Mouse (Mus musculus) hindlimb bud, embryonic 11.5 days (tissue): ENCODE measurements around the gene Atp8a2.

ENCODE experiments used
- DNase-seq: peaks from one replicate; pipeline ENCODE4 v3.0.0-alpha.2; 2012; ENCODE audit warnings: low read depth, low spot score; ENCODE audit errors: extremely low spot score

Gene Atp8a2

GRCm38 (mm10) chr14:60163367-60163766 lies 33.6 kb downstream of the Atp8a2 start:
- no peak for DNase-seq

GRCm38 (mm10) chr14:60152373-60152772 lies 44.6 kb downstream of the Atp8a2 start:
- DNase-seq, result no peak

- no peak for DNase-seq
These were observed 48.1 kb downstream of the Atp8a2 start for GRCm38 (mm10) chr14:60148893-60149292.

DNA sequence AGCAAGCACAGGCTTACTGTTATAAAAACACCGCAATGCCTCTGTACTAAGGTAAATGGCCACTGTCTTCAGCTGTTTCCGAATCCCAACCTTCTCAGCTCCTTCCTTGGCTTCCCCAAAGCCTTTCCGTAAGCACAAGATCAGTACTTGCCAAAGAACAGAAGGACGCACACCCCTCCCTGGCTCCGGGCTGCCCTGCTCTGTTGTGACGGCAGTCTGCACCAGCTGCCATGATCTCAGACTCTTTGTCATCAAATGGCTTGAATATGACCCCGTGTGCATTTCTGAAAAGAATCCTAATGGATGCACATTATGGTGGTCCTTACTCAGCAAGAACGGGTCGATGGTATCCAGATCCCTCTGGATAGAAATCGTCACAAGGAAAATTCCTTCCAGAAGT lies 53.7 kb downstream of the Atp8a2 start:
- DNase-seq, result no peak

DNA sequence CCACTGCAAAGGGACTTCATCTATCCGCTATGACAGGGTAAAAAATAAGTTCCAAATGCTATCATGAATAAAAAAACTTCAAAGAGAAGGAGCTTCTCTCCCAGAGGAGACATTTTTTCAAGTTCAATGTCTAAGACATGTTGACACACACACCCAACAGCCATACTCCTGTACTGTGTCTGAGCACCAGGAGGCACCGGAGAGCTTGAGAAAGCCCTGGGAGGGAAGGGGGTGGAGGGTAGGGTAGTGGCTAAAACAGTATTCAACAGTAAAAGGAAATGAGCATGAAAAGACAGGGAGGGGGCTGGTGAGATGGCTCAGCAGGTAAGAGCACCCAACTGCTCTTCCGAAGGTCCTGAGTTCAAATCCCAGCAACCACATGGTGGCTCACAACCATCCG lies 58.6 kb downstream of the Atp8a2 start:
- DNase-seq, result no peak

DNA sequence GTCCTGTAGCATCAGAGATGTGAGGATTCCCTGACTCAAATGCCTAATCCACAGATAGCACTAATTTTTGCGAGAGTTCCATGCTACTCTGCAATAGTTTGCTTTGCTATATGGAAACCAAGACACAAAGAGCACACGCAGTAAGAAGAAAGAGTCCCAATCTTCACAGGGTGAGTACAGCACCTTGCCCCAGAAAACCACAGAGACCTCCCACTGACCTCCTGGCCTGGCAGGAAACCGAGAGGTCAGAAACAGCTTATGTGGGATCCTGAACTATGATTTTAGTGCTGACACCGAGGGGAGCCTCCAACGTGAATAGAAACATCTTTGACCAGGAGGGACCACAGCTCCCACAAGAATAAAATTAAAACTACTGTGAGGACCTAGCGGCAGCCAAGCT lies 59.2 kb downstream of the Atp8a2 start:
- DNase-seq, result no peak

DNA sequence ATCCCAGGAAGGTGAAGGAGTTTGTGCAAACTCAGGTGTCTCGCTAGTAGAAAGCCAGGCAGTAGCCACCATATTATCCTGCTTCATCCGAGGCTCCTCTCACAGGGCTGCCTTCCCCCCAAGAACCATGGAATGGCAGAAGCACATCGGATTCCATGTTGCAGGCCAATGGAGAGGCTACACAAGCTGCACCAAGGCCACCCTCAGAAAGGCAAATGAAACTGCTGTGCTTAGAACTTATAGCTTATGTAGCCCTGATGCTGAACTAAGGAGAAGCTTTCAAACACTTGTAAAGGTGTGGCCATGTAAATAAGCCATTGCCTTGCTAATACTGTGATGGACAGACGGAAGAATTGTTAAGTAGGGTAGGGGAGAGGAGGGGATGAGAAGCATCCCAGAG lies 61.2 kb downstream of the Atp8a2 start:
- no peak for DNase-seq

DNA sequence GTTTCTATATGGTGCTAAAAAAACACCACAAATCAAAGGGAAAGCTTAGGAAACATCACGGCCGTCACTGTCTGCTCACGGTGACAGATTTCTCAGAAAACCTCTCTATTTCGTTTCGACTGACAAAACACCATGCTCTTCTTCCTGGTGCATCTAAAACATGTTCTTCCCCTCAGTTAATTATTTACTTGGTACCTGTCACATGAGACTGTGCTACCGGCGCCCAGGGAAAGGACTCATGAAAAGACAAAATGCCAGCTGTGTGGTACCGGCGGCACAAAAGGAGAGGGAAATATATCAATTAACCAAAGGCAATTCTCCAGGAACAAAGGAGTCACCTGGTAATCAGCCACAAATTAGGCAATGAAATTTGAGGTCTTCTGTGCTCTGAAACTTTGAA lies 62.3 kb downstream of the Atp8a2 start:
- DNase-seq, result no peak

GRCm38 (mm10) chr14:60131196-60131876 lies 65.6 kb downstream of the Atp8a2 start:
- no peak for DNase-seq

- no peak for DNase-seq
These were observed 67.4 kb downstream of the Atp8a2 start for GRCm38 (mm10) chr14:60129564-60129963.

DNA sequence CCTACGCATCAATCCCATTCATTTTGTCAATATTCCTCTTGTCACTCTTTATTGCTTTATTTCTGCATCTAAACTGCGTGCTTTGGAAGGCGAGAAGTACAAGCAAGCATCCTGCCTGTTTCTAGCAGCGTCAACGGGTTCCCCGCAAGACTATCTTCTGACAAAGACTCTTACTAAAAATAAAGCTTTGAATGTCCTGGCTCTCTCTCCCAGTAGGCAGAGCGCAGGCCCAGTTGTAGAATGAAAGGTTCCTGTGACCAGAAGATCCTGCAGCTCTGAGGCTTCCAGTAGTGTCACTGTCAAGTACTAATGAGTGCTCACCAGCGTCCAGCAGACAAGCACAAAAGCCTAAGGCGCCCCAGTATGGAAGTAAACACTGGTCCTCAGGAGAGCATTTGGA lies 71.8 kb downstream of the Atp8a2 start:
- DNase-seq, result no peak

GRCm38 (mm10) chr14:60121572-60121971 lies 75.4 kb downstream of the Atp8a2 start:
- no peak for DNase-seq

DNA sequence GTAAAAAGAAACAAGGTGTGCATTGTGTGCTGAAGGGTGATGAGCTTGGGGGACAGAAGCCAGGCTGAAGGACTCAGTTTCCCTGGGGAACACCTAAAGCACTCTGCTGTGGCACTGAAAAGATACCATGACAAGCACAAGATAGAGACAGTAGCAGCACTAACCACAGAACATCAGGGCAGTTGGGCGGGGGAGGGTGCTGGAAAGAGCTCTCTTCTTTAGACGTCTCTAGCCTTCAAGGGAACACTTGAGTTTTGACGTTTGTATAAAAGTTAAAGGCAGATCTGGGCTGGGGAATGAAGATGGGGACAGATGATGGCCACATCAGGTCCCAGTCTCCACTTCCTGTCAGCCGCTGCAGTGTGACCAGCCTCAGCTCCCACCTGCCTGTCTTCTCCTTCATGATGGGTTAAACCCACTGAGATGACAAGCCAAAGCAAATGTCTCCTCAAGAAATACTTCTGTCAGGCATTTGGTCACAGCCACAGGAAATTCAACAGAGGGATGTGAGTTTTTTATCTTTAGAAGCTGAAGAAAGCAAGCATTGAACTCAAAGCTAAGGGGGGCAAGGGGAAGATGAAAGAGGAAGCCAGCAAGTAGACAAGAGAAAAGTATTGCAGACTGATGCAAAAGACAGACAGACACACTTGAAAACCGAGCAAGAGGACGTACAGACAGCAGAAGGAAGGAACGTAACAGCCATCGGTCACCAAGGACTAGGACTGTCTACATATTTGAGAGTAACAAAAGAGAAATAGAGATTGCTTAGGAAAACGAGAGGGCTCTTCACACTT lies 79.0 kb downstream of the Atp8a2 start:
- no peak for DNase-seq

- DNase-seq, result no peak
These were observed 109.9 kb downstream of the Atp8a2 start for GRCm38 (mm10) chr14:60086808-60087725.

DNA sequence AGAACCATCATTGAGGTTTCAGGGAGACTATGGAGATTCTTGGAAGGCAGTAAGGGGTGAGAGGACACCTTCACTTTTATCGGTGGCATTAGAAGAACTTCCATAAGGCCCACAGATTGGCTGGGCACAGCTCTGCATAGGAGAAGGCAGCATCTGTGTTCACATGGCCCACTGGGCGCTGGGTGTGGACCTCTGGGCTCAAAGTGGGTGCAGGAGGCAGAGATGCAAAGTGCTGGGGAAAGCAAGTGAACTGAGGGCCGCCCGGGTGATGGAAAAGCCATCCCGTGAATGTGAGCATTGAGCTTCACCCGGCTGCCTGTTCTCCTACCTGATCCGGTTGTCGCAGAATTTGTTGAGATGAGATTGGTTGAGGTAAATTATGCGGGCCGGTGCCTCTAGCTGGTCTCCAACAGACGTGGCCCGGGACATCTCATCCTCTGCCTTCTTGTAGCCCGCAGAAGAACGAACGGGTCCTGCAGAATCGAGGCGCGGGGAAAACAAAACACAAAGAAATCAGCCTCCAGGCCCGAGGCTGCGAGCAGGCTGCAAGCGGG lies 110.6 kb downstream of the Atp8a2 start:
- DNase-seq, result no peak

- no peak for DNase-seq
These were observed 114.2 kb downstream of the Atp8a2 start for GRCm38 (mm10) chr14:60082771-60083170.

GRCm38 (mm10) chr14:60072496-60072895 lies 124.5 kb downstream of the Atp8a2 start:
- DNase-seq, result no peak

DNA sequence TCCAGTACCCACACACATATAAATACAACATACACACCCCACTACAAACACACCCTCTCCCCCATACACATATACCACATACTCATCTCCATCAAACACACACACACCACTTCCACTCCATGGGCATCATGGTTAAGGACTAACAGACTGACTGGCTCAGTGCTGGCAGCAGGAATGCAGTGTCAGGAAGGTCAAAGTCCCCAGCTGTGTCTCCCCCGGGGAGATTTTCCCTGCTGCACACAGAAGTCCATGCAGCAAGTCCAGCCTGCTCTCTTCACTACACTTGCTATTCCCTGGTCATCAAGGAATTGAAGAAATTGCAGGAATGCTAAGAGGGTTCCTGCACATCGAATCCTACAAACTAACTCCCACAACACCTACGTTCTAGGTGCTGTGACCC lies 131.8 kb downstream of the Atp8a2 start:
- no peak for DNase-seq

GRCm38 (mm10) chr14:60061023-60061422 lies 136.0 kb downstream of the Atp8a2 start:
- DNase-seq, result no peak

DNA sequence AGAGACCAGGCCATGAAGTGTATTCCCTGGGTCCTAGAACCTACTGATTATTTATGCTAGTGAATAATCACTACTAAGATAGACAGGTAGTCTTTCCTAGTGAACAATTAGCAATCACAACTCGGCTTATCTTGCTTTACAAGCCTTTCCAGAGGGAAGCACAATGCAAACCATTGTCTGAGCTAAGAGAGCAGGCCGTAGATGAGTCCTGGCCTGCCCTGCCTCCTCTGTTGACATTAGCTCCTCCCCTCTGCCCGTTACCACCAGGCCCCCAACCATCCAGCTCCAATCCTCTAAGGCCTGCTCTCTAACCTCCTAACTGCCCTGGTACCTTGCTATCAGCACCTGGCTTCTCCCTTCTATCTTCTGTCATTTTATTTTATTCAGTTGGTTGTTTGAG lies 138.1 kb downstream of the Atp8a2 start:
- no peak for DNase-seq

DNA sequence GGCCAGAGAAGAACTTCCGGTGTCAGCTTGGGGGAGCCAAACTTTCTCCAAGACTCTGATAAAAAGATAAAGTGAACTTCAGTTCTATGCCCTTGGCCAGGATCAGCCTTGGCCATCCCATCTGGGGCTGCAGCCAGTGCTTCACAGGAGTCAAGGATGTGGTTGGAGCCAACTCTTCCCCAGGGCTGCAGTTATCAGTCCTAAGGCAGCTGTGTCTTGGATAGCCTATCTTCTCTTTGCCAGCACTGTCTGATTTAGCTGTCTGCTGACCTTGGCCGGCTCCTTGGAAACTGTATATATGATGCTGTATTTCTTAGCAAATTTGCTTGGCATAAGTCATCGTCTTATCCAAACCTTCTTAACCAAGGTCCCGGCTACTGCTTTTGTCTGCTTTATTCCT lies 141.7 kb downstream of the Atp8a2 start:
- no peak for DNase-seq
